Mouse (Mus musculus) natural killer cell, adult 2 months (primary cell): ENCODE measurements around the gene Gm38393.

ENCODE experiments used
- DNase-seq, 2 experiments: peaks; one replicate each; pipeline ENCODE4 v3.0.0; 2022; ENCODE audit warnings: low spot score in 2 of 2

The Gm38393 gene

GRCm38 (mm10) chr7:60004606-60005330 lies at the start of gene Gm38393, which contains the start of gene Snurf:
Gene Gm38393 (minus strand): TSS chr7:60005064.
Gene Snurf (minus strand): TSS chr7:60005049.
- no peak for DNase-seq

- no peak for DNase-seq
These were observed 42.8 kb upstream of the Gm38393 start for GRCm38 (mm10) chr7:60047481-60048201.

GRCm38 (mm10) chr7:60013186-60013585 lies 8.3 kb upstream of the Gm38393 start:
- DNase-seq: no peak

- DNase-seq: no peak
These were observed 3.0 kb upstream of the Gm38393 start for GRCm38 (mm10) chr7:60007727-60008360.

- DNase-seq: no peak
These were observed 1.4 kb upstream of the Gm38393 start for GRCm38 (mm10) chr7:60006262-60006661.

- no peak for DNase-seq
These were observed 801 bp downstream of the Gm38393 start for GRCm38 (mm10) chr7:60003921-60004605.

GRCm38 (mm10) chr7:60003006-60003865 lies 1.6 kb downstream of the Gm38393 start:
- DNase-seq: no peak

- no peak for DNase-seq
These were observed 26.2 kb downstream of the Gm38393 start for GRCm38 (mm10) chr7:59978646-59979045.
